Mouse (Mus musculus) layer of hippocampus, adult 8-10 months (tissue): ENCODE data around the gene Il25. TPM values are rescaled to one million over a fixed set of nuclear protein-coding genes. Genes with fewer than 3 reads are reported as not detected.
A peak's percentile ranks its signal among the peaks of the same experiment; 100 is the strongest.
"Not testable (repeated sequence)": the region's sequence is repeated elsewhere in the genome, so short reads cannot be mapped to it uniquely, and the experiment has no call there.

Experiments
- DNase-seq, 2 experiments: peaks; one replicate each; pipeline ENCODE4 v3.0.0; 2022; ENCODE audit warnings: low spot score in 2 of 2
- total RNA-seq, 4 experiments: library from RNA; stranded (reverse); gene quantifications; 2 replicates each; pipeline ENCODE4 v1.2.4; 2022

Il25 gene
- total RNA-seq, 4 experiments from 2014 or later, result 0.47 TPM; not detected in 3

DNA sequence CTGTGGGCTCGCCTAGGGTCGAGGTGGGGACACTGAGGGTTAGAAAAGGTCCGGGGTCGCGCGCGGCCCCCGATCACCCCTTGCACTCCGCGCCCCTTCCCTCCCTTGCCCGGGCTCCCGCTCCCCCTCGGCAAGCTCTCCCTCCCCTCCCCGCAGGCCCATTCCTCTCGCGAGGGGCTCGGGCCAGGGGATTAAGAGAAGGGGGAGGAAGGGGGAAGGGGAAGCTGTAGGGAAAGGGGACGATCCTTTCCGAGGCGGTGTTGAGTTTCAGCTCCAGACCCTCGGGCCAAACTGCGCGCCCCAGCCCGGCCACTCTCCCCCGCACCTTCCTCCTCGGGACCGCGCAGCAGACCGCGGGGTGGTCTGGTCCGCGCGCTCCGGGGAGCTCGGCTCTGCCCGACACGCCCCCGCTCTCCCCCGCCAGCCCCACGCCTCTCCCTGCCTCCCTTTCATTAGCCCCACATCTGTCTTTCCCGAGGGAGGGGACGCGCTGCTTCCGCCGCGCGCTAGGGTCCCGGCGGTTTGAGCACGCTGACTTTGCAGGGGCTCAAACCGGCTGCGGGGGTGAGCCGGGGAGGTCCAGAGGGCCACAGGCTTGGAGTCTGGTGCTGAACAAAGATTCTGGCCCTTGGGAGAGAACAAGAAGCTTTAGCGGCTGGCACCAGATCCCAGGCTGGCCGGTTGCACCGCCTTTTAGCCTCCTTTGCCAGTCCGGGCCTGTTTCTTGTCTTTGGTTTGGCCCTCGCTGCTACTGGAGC, 5.9 kb upstream of the Il25 start:
- DNase-seq, result peak in 1 of 2 experiments; percentile 42

DNA sequence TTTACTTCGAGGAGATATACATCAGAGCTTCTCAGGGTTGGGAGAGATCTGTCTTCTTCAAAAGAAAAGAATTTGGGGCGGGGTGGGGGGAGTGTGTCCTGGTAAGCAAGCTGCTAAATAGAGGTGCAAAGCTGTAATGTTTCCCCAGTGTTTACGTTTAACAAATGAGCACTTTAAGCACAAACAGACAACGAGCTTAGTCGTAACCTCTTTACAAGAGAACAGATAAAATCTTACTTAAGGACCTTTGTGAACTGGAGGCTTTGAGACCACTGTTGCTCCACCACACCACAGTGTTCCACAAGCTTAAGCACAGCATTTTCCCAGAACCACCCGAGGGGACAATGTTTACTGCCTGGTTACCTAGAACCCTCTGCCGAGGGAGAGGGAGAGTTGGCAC, 5.2 kb upstream of the Il25 start:
- DNase-seq, result no peak

DNA sequence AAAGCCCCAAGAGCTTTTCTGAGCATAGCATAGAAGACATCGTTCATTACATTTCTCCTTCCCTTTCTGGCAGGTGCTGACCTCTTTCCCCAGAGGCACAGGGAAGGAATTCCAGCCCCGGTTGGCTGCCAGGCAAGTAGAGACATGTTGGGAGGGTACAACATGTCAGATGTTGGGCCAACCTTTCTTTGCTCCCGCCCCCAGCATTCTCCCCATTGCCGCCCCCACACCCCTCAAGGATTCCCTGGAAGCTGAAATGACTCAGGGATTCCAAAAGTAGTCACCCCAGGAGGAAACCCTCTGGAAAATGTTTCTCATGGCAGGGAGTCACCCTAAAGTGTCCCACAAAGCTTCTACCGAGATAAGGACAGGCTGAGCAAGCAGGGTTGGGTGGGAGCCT, 2.7 kb upstream of the Il25 start:
- DNase-seq, result no peak

DNA sequence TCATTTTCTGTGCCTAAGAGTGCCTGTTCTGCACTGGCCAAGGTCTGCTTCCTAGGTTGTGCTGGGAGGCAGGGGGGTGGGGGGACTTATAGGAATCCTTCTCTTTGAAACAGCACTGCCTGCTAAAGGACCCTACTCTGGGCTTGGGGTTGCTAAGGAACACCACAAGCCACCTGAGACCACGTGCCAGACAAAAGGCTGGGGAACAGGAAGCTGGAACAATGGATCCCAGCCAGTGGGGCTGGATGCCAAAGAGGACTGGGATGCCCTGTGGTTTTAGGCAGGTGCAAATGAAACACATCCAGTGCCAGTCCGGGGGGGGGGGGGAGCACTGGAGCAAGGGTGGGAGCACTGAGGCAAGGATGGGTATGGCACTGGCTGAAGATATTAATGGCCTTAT, 2.1 kb upstream of the Il25 start:
- no peak for DNase-seq

DNA sequence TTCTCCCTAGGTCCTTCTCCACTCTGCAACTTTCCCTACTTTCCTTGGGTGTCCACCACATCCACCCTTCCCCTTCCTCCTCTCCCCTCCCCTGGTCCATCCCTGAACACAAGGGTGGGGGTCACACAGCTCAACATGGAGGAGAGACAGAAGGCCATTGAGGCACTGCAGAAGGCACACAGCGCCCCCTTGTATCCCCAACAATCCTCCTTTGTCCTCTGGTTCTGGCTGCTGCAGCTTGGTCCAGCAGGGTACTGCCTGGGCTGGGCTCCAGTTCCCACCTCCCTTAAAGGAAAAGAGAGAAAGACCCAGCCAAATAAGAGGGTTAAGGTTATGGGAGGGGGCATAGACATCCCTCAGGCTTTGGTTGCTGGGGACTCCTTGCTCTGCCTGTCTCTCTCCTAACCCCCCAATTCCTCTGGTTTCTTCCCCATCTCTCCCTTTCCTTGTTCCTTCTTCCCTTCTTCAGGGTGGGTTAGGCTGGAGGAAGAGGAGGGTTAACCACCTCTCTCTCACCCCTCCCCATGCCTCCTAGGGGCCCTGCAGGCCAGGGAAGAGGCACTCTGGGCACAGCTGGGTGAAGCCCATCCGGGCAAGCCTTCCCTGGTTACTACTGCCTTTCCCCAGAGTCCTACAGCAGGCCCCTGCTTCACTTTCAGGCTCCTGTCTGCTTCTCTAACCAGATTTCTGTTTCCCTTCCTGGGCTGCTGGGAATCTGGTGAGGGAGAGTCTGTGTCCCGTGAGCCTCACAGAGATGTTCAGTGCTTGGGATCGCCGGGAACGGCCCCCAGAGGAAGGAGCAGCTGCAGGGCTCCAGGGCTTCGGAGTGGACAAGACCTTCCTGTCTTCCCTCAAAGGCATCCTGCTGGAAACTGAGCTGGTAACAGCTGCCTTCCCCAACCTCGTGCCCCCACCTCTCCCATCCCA, 3.7 kb downstream of the Il25 start, which contains the start of gene Cmtm5:
Gene Cmtm5 (plus strand): TSS at position 358 of the 927 bp plus-strand sequence.
- DNase-seq, result peak; percentile 85 to 88

DNA sequence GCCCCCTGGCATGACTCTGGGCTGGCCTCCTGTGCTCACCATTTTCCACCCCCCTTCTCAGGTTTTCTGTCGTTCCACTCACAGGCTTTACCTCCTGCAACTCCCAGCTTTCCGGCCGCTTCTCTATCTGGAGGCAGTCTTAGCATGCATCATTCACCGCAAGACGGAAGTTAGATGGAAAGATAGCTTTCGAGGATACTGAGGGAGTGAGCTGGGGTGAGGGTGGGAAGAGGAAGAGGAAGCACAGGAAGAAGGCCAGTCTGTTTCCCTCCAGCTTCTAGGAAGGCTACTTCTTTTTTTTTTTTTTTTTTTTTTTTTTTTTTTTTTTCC, 4.3 kb downstream of the Il25 start:
- no peak for DNase-seq

DNA sequence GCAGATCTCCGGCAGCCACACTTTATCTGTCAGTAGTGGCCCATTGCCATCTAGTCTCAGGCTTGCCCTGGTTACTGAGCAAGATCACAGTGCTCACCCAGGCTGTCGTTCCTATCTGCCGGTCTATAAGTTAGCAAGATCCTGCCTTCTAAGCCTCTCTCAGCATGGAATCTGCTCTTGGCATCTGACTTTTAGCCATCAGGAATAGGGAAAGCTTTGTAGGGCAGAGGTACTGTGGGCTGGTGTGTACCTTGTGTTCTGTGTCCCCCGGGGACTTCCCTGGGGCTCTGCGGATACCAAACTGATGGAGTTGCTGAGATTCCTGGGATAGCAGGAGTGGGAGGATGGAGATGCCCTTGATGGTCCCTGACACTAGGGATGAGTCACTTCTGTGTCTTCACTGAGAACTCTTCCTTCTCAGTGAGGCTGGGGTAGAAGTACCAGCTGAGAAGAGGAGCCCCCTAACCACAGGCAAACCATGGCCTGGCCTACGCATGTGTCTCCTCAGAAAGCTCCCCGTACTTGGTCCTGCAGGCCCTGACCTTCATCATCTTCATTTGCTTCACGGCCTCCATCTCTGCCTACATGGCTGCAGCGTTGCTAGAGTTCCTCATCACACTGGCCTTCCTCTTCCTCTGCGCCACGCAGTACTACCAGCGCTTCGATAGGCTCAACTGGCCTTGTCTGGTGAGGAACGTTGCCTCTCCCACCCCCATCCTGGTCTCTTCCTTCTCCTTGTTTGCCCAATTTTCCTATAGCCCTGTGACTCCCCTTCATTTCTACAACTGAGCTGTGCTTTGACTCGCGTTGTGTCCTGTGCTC, 5.1 kb downstream of the Il25 start:
- no peak for DNase-seq

DNA sequence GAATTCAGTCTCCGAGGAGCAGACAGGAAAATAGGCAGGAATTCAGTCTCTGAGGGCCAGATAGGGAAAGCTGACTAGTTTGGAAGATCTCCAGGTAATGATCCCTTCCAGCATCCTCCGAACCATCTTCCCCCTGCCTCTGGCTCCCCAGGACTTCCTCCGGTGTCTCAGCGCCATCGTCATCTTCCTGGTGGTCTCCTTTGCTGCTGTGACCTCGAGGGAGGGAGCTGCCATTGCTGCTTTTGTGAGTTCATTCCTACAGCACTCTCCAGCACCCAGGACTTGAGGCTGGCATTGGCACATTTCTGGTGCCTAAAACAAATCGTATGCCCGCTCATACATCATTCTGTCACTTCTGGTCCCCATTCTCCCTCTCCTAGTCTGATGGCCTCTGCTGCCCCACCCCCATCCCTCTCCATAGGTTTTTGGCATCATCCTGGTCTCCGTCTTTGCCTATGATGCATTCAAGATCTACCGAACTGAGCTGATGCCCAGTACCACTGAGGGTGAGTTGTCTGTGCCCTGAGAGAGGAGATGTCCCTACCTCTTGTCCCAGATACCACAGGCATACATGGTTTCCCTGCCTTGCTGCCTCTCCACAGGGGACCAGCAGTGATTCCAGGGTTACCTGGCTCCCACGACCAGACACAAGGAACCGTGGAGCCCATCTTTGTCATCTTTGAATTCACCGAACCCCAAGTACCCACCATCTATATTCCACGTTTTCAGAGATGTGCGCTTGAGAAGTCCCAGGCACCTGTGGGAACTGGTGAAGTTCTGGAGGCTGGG, 6.1 kb downstream of the Il25 start:
- DNase-seq, result no peak

DNA sequence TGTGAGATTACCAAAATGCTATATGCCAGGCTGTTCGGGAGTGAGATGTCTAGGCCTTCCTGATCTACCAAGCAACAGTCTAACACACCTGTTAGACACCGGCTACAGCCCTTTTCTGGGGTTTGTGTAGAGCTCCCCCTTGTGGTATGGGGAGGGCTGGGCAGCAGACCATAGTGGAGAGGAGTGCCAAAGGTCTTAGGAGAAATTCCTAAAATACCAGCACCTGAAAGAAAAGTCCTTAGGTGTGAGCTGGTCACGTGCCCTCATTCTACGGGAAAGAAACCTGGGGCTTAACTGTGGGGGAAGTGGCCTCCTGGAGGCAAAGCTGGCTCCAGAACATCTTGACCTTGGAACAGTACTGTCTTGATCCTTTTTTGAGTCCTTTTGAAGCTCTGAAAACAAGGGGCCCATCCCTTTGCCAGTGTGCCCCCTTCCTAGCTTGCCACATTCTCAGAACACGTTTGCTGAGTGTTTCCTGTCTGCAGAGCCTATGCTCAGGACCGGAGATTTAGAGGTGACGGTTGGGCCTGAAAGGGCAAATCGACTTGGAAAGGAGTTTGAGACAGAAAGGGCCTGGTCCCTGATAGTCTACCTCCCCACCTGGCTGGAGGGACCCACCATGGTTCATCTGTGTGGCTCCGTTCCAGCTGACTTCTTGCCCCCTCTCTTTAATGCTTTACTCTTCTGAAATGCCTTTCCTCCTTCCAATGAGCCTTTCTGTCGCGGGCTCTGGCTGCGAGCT, 7.1 kb downstream of the Il25 start:
- peak in 1 of 2 experiments; percentile 56 for DNase-seq

DNA sequence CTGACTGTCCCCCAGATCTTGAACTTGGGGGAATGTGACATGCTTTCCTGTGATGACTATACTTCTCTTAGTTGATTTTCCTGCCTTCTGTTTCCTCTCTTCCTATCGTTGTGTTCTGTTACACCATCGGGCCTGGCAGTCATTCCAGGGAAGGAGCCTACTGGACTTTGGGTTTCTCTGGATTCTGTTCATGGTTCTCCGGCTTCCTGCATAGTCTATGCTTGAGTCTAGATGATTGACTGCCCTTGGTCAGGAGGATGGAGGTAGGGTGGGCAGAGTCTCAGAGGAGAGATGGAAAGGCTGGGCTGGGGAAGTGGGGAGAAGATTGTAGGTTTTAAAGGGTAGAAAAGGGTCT, 7.7 kb downstream of the Il25 start:
- DNase-seq, result no peak

DNA sequence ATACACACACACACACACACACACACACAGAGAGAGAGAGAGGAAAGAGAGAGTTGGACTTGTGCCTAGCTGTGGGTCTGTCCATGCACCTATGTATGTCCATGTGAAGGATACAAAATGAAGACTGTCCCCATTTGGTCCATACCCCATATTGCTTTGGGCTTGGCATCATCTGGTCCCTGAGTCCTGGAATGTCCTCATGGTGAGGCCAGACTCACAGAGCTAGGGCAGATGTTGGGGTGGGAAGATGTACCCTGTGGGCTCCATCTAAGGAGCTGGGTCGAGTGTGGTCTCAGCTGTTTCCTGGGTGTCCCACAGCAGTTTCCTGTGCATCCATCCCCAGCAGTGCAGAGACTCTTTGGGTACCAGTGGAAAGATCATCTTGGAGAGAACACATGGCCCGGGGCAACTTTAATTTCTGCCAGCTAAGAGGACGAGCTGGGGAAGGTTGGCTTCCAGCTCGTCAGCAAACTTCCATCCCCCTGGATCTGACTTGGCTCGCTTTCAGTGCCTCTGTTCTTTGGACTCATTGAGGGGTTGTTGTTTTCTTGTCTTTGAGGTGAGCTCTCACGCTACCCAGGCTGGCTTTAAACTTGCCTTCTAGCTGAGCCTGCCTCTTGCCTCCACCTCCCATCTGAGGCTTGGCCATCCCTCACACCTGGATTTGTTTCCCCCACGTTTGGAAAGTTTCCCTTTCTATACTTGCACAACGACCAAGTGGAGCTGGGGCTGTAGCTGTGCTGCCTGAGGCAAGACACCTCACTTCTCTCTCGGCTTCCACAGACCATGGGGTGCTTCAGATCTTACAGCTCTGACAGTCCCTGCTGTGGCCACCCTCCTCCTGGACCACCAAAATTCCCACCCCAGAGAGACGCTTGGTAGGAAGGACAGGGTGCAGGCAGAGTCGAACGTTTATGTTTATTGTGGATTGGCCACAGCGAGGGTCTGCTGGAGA, 8.8 kb downstream of the Il25 start:
- no peak for DNase-seq

DNA sequence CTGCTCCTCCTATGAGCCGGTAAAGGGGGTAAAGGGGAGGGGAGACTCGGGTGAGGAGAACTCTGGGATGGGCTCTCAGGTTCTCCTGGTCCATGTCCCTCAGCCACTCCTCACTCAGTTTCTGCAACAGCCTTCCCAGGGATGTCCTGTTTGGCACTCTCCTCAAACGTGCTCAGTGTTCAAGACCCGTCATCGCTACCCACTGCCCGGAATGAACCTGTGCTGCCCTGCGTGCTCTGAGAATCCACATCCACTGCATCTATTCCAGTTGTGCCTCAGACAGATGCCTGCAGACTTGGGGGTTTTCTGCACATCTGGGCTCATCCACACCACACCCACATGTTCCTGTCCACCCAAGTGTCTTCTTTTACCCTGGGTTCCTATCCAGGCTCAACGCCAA, 10.0 kb downstream of the Il25 start:
- DNase-seq, result no peak

DNA sequence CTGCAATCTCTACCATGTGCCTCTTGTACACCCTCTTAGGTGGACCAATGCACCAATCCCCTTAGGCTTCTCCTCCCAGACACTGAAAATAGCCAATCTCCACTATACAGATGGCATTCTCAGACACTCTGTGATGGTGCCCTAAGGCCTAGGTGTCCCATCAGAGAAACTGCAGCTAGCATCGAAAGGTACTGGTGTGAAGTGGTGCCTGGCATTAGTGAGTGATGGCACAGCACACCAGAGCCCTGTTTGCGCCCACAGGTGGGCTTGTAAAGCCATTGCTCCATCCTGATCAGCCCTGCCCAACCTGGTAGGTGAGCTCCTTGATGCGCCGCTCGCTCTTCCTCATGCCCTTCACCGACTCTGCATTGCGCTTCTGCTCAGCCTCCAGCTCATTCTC, 11.5 kb downstream of the Il25 start:
- DNase-seq, result no peak

DNA sequence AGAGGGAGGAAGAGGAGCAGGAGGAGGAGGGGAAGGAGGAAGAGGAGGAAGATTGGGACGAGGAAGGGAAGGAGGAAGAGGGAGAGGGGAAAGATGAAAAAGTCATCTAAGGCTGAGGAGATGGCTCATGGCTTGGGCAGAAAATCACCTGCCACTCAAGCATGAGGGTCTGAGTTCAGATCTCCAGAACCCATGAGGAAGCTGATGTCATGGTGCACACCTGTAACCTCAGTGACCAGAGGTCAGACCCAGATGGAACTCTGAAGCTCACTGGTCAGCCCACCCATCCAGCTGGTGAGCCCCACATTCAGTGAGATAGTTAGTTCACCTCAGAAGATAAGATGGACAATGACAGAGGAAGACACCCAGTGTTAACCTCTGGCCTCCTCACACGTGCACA, 12.4 kb downstream of the Il25 start:
- DNase-seq, result no peak

DNA sequence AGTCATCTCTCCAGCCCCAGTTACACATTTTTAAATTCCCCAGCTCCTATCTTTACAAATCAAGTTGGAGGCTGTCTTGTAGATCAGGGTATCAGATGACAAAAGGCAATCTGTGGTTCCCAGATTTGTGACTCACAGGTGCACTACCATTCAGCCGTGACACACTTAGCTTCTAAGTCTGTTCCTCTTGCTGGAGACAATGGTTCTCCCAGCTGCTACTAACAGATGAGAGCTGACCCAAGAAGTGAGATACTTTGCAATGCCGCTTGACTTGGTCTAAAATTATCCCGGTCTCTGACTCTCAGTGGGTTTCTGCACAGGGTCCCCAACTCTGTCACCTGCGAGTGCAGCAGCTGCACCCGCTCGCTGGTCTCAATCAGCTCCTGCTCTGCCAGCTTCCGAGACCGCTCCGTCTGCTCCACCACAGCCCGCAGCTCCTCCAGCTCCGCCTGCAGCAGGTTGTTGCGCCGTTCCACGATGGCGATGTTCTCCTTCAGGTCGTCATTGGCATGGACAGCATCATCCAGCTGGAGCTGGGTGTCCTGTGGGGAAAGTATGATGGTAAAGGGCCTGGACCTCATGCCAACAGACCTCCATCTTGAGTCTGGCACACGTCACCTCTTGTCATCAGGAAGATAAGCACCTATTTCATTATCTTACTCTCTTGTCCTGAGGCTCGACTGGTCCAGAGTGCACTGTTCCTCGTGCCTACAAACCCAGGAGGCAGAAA, 13.6 kb downstream of the Il25 start:
- DNase-seq, result no peak

DNA sequence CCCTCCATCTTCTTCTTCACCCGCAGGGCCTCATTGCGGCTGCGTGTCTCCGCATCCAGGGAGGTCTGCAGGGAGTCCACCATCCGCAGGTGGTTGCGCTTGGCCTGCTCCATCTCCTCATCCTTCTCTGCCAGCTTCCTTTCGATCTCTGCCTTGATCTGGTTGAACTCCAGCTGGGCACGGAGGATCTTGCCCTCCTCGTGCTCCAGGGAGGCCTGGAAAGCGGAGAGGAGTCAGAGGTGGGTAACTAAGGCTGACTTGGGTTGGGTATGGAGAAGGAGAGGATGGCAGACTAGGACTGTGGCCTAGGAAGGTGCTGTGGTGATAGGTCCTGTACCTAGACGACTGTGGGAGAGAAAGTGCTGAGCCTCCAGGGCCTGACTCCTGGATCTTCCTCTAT, 14.5 kb downstream of the Il25 start:
- DNase-seq, result not testable (repeated sequence)

DNA sequence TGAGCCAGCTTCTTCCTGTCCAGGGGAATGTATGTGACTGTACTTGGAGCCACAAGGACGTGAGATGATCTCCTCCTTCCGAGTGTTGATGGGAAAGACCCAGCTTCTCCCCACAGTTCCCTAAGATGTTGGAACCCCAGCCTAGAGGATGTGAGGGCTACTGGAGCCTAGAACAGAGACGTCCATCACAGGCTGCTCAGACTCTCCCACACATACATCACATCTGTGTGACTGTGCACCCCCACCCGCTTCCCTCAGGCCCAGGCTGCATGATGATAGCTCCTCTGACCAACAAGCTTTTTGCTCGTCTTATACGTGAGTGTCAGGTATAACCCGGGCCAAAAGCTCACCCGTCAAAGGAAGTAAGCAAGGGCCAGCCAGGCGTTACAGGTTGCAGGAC, 16.3 kb downstream of the Il25 start:
- no peak for DNase-seq

DNA sequence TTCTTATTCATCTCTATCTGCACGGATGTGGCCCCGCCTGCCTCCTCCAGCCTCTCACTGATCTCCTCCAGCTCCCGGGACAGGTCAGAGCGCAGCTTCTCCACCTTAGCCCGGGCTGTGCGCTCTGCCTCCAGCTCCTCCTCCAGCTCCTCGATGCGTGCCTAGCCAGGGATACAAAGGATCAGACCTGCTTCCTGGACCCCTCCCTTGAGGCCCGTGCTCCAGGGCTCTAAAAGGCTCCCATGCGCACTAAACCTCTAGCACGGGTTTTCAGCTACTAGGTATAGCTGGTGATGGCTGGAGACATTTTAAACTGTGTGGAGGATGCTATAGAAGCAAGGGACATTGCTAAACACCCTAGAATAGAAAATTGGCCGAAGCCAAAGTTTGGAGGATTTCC, 18.0 kb downstream of the Il25 start:
- DNase-seq, result no peak

DNA sequence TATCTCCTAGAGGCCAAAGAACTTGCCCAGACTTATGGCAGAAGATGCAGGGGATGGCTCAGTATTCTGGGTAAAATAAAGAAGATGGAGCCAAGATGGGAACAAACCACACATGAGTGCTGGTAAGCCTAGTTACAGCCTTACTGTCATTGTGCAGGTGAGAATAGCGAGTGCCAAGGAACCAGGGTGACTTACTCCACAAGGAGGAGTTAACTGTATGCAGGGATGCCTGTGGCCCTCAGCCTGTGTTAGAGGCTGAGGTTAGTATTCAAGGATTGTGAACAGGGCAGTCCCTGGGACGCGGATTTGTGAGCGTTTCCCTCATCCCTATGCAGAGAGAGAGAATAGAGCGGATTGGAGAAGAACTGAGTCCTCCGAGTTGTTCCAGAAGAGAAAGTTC, 19.1 kb downstream of the Il25 start:
- no peak for DNase-seq
